Comparison of ENCODE assay signal across 23 mouse cellular contexts in the genomic region with DNA sequence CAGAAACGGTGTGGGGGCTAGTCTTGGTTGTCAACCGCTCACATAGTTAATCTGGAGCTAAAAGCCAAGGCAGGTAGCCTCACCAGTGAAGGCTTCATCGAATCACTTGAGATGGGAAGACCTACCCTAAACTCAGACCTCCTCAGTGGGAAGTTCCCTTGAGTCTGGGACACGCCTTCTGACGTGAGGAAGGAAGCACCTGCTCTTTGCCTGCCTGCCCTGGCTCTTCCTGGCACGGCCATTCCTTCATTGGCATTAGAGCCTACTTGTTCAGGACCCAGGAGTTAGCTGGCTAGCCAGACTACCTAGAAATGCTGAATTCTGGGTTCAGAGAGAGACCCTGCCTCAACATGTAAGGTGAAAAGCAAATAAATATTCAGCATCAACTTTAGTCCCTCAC. TPM values are rescaled to one million over a fixed set of nuclear protein-coding genes. Genes with fewer than 3 reads are reported as not detected.
DNase-seq lines count a peak whose midpoint lies in the region; ATAC-seq lines count a peak whose summit lies in the region.
"Had no signal": no experiment of that assay in that cellular context is flagged by ENCODE, and none has a peak within 500 bp of the region (broad histone marks: within the 10 kb centered on the region; RNA-seq: fewer than 3 reads in every experiment).

No protein-coding gene starts in this region.

- H3K9ac ChIP-seq in midbrain, embryonic 13.5 days (replicated peaks), result no peak overlapping the region
- H3K9ac ChIP-seq: embryonic facial prominence, embryonic 13.5 days; embryonic facial prominence, embryonic 15.5 days; forebrain, embryonic 12.5 days had no signal

- no peaks in the 10 kb centered on the region for H3K9me3 ChIP-seq in midbrain, embryonic 13.5 days
- H3K9me3 ChIP-seq: embryonic facial prominence, embryonic 13.5 days; embryonic facial prominence, embryonic 15.5 days; forebrain, embryonic 12.5 days; G1E had no signal

- no peak overlapping the region for H3K4me2 ChIP-seq in midbrain, embryonic 13.5 days (replicated peaks)
- H3K4me2 ChIP-seq: embryonic facial prominence, embryonic 13.5 days; embryonic facial prominence, embryonic 15.5 days; forebrain, embryonic 12.5 days had no signal

- H3K27me3 ChIP-seq in midbrain, embryonic 13.5 days, result no peaks in the 10 kb centered on the region
- H3K27me3 ChIP-seq: embryonic facial prominence, embryonic 13.5 days; embryonic facial prominence, embryonic 15.5 days; forebrain, embryonic 12.5 days; Patski had no signal

- H3K27ac ChIP-seq in midbrain, embryonic 13.5 days, result no peak overlapping the region
- H3K27ac ChIP-seq: embryonic facial prominence, embryonic 13.5 days; embryonic facial prominence, embryonic 15.5 days; forebrain, embryonic 10.5 days; forebrain, embryonic 12.5 days had no signal

- no peak for DNase-seq in embryo, embryonic 9.5 days (ENCODE audit: extremely low spot score)
- DNase-seq in urinary bladder, postnatal 14 days (ENCODE audit: low spot score), result no peak
- DNase-seq: adrenal gland, adult 8-10 months; adrenal gland, postnatal 14 days; adrenal gland, postnatal 36 days; cerebellum, adult 11-12 months; cerebellum, adult 8-10 months; cerebellum, adult 9-11 months; cerebellum, postnatal 14 days; cerebellum, postnatal 36 days had no signal

- H3K4me3 ChIP-seq in midbrain, embryonic 13.5 days (replicated peaks), result no peak overlapping the region
- H3K4me3 ChIP-seq: embryonic facial prominence, embryonic 13.5 days; embryonic facial prominence, embryonic 15.5 days; erythroblast, embryonic 14.5 days; forebrain, embryonic 10.5 days; forebrain, embryonic 12.5 days had no signal

- WGBS in midbrain, embryonic 13.5 days, result 91% methylated on average over 6 of the region's 6 CpGs

- H3K36me3 ChIP-seq in midbrain, embryonic 13.5 days, result 0 out of 2 replicates have a peak, but pooled peaks cover 2% of the 10 kb centered on the region
- H3K36me3 ChIP-seq: embryonic facial prominence, embryonic 15.5 days; forebrain, embryonic 12.5 days had no signal

- ATAC-seq in common myeloid progenitor, adult 5-6 weeks (replicated peaks; ENCODE audit: low read depth, poor library complexity, severe bottlenecking), result peak; percentile 18; the same call in 1 of the 2 replicates
- peak; percentile 64 to 72 for ATAC-seq in hematopoietic stem cell, adult 5-6 weeks (replicated peaks in 1 of 2; ENCODE audit: insufficient read depth in 1 of 2, low FRiP score in 2 of 2, low TSS enrichment in 1 of 2, low read depth in 1 of 2, poor library complexity in 2 of 2, severe bottlenecking in 2 of 2)
- ATAC-seq in midbrain, embryonic 13.5 days, result no peak
- ATAC-seq: activated CD4-positive, CD25-positive, alpha-beta regulatory T cell, adult 4 months; forebrain, embryonic 14.5 days; forebrain, embryonic 16.5 days; Patski had no signal

- H3K4me1 ChIP-seq in midbrain, embryonic 13.5 days (replicated peaks), result peaks cover 10% of the 10 kb centered on the region

RNA-seq across cellular contexts. Expression of a gene that starts 9.6 kb away (rescaled TPM):
- total RNA-seq in common myeloid progenitor, adult 5-6 weeks (2017), result 6.4 and 8.9 TPM in 2 replicates
- total RNA-seq in hematopoietic stem cell, adult 5-6 weeks (2017), result 9.2 and 9.5 TPM in 2 replicates
- polyA plus RNA-seq in midbrain, embryonic 13.5 days (2015; fragmentation: Nextera tagmentation; extraction: Ambion mirVana), result 4.8 and 5.1 TPM in 2 replicates
